Mouse (Mus musculus) MEL (cell line): ENCODE measurements around the gene Zfp536. TPM values are rescaled to one million over a fixed set of nuclear protein-coding genes. Genes with fewer than 3 reads are reported as not detected.

Source experiments
- DNase-seq: peaks from one replicate; pipeline ENCODE4 v3.0.0; 2011; ENCODE audit warnings: low read depth, low spot score
- H3K27ac ChIP-seq: 2 replicates; pipeline ENCODE4 v1.5.1; 2012; ENCODE audit warnings: low read depth, mild to moderate bottlenecking, control low read depth, low read length, moderate library complexity; ENCODE audit not compliant: control insufficient read depth
- H3K27me3 ChIP-seq, 2 experiments: fragments of 150-350 bp in 1 of 2; sonication (generic) in 1 of 2; 2 replicates each; pipeline ENCODE4 v1.6.1; 2012; ENCODE audit warnings: low read length in 2 of 2, mild to moderate bottlenecking in 2 of 2, improper control_type of control experiment in 1 of 2, moderate library complexity in 1 of 2; ENCODE audit not compliant: insufficient read depth in 2 of 2, control insufficient read depth in 1 of 2
- H3K36me3 ChIP-seq, 2 experiments: 2 replicates each; pipeline ENCODE4 v1.6.1; 2012 to 2014; ENCODE audit warnings: low read length in 2 of 2, improper control_type of control experiment in 1 of 2, inconsistent platforms in 1 of 2, mild to moderate bottlenecking in 1 of 2; ENCODE audit not compliant: insufficient read depth in 2 of 2, control insufficient read depth in 1 of 2
- H3K4me1 ChIP-seq, 2 experiments: fragments of 150-350 bp in 1 of 2; sonication (generic) in 1 of 2; 2 replicates each; pipeline ENCODE4 v1.6.1; 2012; ENCODE audit warnings: low read length in 2 of 2, improper control_type of control experiment in 1 of 2, mild to moderate bottlenecking in 1 of 2; ENCODE audit not compliant: insufficient read depth in 2 of 2, control insufficient read depth in 1 of 2
- H3K4me3 ChIP-seq, 2 experiments: fragments of 150-350 bp in 1 of 2; sonication (generic) in 1 of 2; 2 replicates each; pipeline ENCODE4 v1.5.1; 2012; ENCODE audit warnings: low read depth in 2 of 2, low read length in 2 of 2, mild to moderate bottlenecking in 2 of 2, moderate library complexity in 2 of 2, control low read depth in 1 of 2, improper control_type of control experiment in 1 of 2; ENCODE audit not compliant: control insufficient read depth in 1 of 2, insufficient read depth in 1 of 2
- H3K79me2 ChIP-seq: 2 replicates; pipeline ENCODE4 v1.6.1; 2012; ENCODE audit warnings: mild to moderate bottlenecking, low read length, moderate library complexity; ENCODE audit not compliant: control insufficient read depth, poor library complexity, insufficient read depth
- H3K9ac ChIP-seq: 2 replicates; pipeline ENCODE4 v1.6.1; 2012; ENCODE audit warnings: low read depth, mild to moderate bottlenecking, control low read depth, low read length, moderate library complexity; ENCODE audit not compliant: control insufficient read depth, poor library complexity, severe bottlenecking
- H3K9me3 ChIP-seq: fragments of 150-350 bp; sonication (generic); replicated peaks from 2 replicates; pipeline ENCODE4 v1.6.1; 2012; ENCODE audit warnings: mild to moderate bottlenecking, low read length, improper control_type of control experiment, moderate library complexity; ENCODE audit not compliant: insufficient read depth
- BHLHE40 ChIP-seq: IDR thresholded peaks from 2 replicates; pipeline ENCODE4 v1.6.1; 2012; ENCODE audit warnings: low read depth, mild to moderate bottlenecking, inconsistent platforms, low read length, improper control_type of control experiment, borderline replicate concordance
- CHD1 ChIP-seq: IDR thresholded peaks from 2 replicates; pipeline ENCODE4 v1.6.1; 2012; ENCODE audit warnings: low read depth, mild to moderate bottlenecking, inconsistent platforms, low read length, improper control_type of control experiment
- CHD2 ChIP-seq: IDR thresholded peaks from 2 replicates; pipeline ENCODE4 v1.6.1; 2011; ENCODE audit warnings: low read length, improper control_type of control experiment
- EP300 ChIP-seq, 2 experiments: IDR thresholded peaks; 2 replicates each; pipeline ENCODE4 v1.6.1; 2011; ENCODE audit warnings: improper control_type of control experiment in 2 of 2, low read length in 2 of 2, low read depth in 1 of 2, mild to moderate bottlenecking in 1 of 2
- GABPA ChIP-seq: IDR thresholded peaks from 2 replicates; pipeline ENCODE4 v1.6.1; 2012; ENCODE audit warnings: low read depth, mild to moderate bottlenecking, inconsistent platforms, low read length, improper control_type of control experiment, moderate library complexity
- HCFC1 ChIP-seq: IDR thresholded peaks from 2 replicates; pipeline ENCODE4 v1.6.1; 2012; ENCODE audit warnings: low read depth, mild to moderate bottlenecking, inconsistent platforms, low read length, improper control_type of control experiment, moderate library complexity
- MAFK ChIP-seq: IDR thresholded peaks from 2 replicates; pipeline ENCODE4 v1.6.1; 2011; ENCODE audit warnings: low read depth, mild to moderate bottlenecking, low read length, improper control_type of control experiment, borderline replicate concordance
- MAX ChIP-seq: IDR thresholded peaks from 2 replicates; pipeline ENCODE4 v1.6.1; 2011; ENCODE audit warnings: low read length, improper control_type of control experiment
- MEF2A ChIP-seq: IDR thresholded peaks from 2 replicates; pipeline ENCODE4 v1.6.1; 2014; ENCODE audit warnings: low read depth, mild to moderate bottlenecking, inconsistent platforms, low read length, improper control_type of control experiment; ENCODE audit not compliant: poor library complexity, insufficient replicate concordance, severe bottlenecking; ENCODE audit errors: extremely low read depth
- MXI1 ChIP-seq: IDR thresholded peaks from 2 replicates; pipeline ENCODE4 v1.6.1; 2011; ENCODE audit warnings: mild to moderate bottlenecking, low read depth, low read length, improper control_type of control experiment
- MYB ChIP-seq: IDR thresholded peaks from 2 replicates; pipeline ENCODE4 v1.6.1; 2011; ENCODE audit warnings: mild to moderate bottlenecking, low read depth, low read length, improper control_type of control experiment
- MYC ChIP-seq: IDR thresholded peaks from 2 replicates; pipeline ENCODE4 v1.6.1; 2011; ENCODE audit warnings: low read depth, mild to moderate bottlenecking, low read length, improper control_type of control experiment, moderate library complexity
- POLR2A ChIP-seq, 2 experiments: IDR thresholded peaks; 2 replicates each; pipeline ENCODE4 v1.6.1; 2011 to 2012; ENCODE audit warnings: low read length in 2 of 2, mild to moderate bottlenecking in 2 of 2, control low read depth in 1 of 2, improper control_type of control experiment in 1 of 2, low read depth in 1 of 2, moderate library complexity in 1 of 2; ENCODE audit not compliant: control insufficient read depth in 1 of 2, insufficient read depth in 1 of 2, poor library complexity in 1 of 2
- POLR2AphosphoS2 ChIP-seq: IDR thresholded peaks from 2 replicates; pipeline ENCODE4 v1.6.1; 2011; ENCODE audit warnings: low read length, improper control_type of control experiment
- POLR2AphosphoS5 ChIP-seq: IDR thresholded peaks from 2 replicates; pipeline ENCODE4 v1.6.1; 2012; ENCODE audit warnings: low read depth, borderline replicate concordance, mild to moderate bottlenecking, inconsistent platforms, low read length, moderate library complexity, mixed read lengths
- SIN3A ChIP-seq: IDR thresholded peaks from 2 replicates; pipeline ENCODE4 v1.6.1; 2012; ENCODE audit warnings: low read length, improper control_type of control experiment, inconsistent platforms
- TAL1 ChIP-seq: IDR thresholded peaks from 2 replicates; pipeline ENCODE4 v1.6.1; 2012; ENCODE audit warnings: mild to moderate bottlenecking, inconsistent platforms, low read length, moderate library complexity, mixed read lengths
- UBTF ChIP-seq: IDR thresholded peaks from 2 replicates; pipeline ENCODE4 v1.6.1; 2012; ENCODE audit warnings: low read depth, mild to moderate bottlenecking, inconsistent platforms, low read length, improper control_type of control experiment, moderate library complexity, borderline replicate concordance; ENCODE audit not compliant: insufficient read depth
- USF2 ChIP-seq, 2 experiments: IDR thresholded peaks; 2 replicates each; pipeline ENCODE4 v1.6.1; 2011 to 2012; ENCODE audit warnings: improper control_type of control experiment in 2 of 2, low read length in 2 of 2, borderline replicate concordance in 1 of 2, inconsistent platforms in 1 of 2, low read depth in 1 of 2, mild to moderate bottlenecking in 1 of 2; ENCODE audit not compliant: insufficient read depth in 1 of 2
- ZNF384 ChIP-seq: IDR thresholded peaks from 2 replicates; pipeline ENCODE4 v1.6.1; 2012; ENCODE audit warnings: low read depth, mild to moderate bottlenecking, inconsistent platforms, low read length, improper control_type of control experiment
- polyA plus RNA-seq, 2 experiments: library from polyadenylated mRNA; stranded (reverse) in 1 of 2; unstranded in 1 of 2; fragments of >175 nt in 1 of 2; fragments of >200 nt in 1 of 2; gene quantifications; 2 replicates each; pipeline versions ENCODE4 v1.2.1 to v1.2.4; 2012; ENCODE audit warnings: low replicate concordance in 2 of 2, low read depth in 1 of 2; ENCODE audit not compliant: insufficient read length in 2 of 2, insufficient read depth in 1 of 2, missing spikeins in 1 of 2
- total RNA-seq: library from RNA; depleted of rRNA; stranded (reverse); fragments of 300-350 nt; gene quantifications from 2 replicates; pipeline ENCODE4 v1.2.3, GENCODE M21; 2012

Gene Zfp536
- total and polyA plus RNA-seq, 3 experiments: not detected

DNA sequence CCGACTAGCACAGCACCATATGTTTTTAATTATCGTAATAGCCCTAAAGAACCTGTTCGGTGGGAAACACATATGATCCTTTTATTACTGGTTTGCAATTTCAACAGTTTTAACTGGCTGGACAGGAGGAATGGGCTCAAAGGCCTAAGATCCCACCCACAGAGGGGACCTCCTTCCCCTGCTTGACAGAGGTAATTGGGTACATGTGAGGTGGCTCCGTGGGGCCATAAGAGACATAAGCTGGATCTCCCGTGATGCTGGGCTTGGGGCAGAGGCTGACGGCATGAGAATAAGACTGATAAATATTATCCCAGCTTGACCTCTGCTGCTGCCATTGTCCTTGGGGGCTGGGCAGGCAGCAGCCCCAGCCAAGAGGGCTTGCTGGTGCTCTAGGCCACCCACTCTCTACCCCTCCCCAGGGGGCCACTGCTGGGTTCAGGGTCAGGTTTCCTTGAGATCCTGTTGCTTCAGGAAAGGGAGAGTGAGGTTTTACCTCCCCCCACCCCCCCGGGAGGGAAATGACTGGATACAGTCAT lies 309.2 kb downstream of the Zfp536 start:
- Histone ChIP-seq H3K27me3 (no peaks in the 10 kb centered on the region), H3K79me2 (no peaks in the 10 kb centered on the region), H3K4me1 (no peaks in the 10 kb centered on the region), H3K4me3 (no peak overlapping the region), H3K9ac (no peak overlapping the region), H3K9me3 (no peaks in the 10 kb centered on the region), H3K36me3 (no peaks in the 10 kb centered on the region), H3K27ac (no peak overlapping the region)
- TF ChIP-seq POLR2AphosphoS2 (no peak), CHD2 (no peak), EP300 (IDR thresholded peaks at IDR 0.05; ENCODE audit: low read depth in 1 of 2, low read length in 2 of 2) (no peak), BHLHE40 (no peak), MXI1 (no peak), CHD1 (no peak), ZNF384 (no peak), TAL1 (no peak), MYB (no peak), SIN3A (no peak)
- no peak for DNase-seq

- no peaks in the 10 kb centered on the region for H3K4me1 ChIP-seq
- H3K4me3 ChIP-seq: no peak overlapping the region
- H3K27ac ChIP-seq: no peak overlapping the region
- no peak overlapping the region for H3K9ac ChIP-seq
- H3K27me3 ChIP-seq: no peaks in the 10 kb centered on the region
- no peaks in the 10 kb centered on the region for H3K79me2 ChIP-seq
- no peak for TF ChIP-seq USF2 (IDR thresholded peaks at IDR 0.05; ENCODE audit: borderline replicate concordance in 1 of 2, insufficient read depth in 1 of 2, low read depth in 1 of 2, low read length in 2 of 2)
- no peak for TF ChIP-seq EP300 (IDR thresholded peaks at IDR 0.05; ENCODE audit: low read depth in 1 of 2, low read length in 2 of 2)
- TF ChIP-seq UBTF: no peak
- no peak for TF ChIP-seq MEF2A
- no peak for TF ChIP-seq GABPA
- no peak for TF ChIP-seq POLR2AphosphoS2
- TF ChIP-seq MAX: no peak
- no peak for TF ChIP-seq MAFK
- TF ChIP-seq HCFC1: no peak
- no peak for TF ChIP-seq MYC
- no peak for TF ChIP-seq POLR2AphosphoS5
- no peak for TF ChIP-seq POLR2A (IDR thresholded peaks at IDR 0.05; ENCODE audit: control insufficient read depth in 1 of 2, insufficient read depth in 1 of 2, low read depth in 1 of 2, low read length in 2 of 2, poor library complexity in 1 of 2)
- H3K36me3 ChIP-seq: no peaks in the 10 kb centered on the region
- DNase-seq: no peak
- H3K9me3 ChIP-seq: no peaks in the 10 kb centered on the region
Observed at GRCm38 (mm10) chr7:37447523-37447922, 325.9 kb downstream of the Zfp536 start.
